Mouse (Mus musculus) cerebellum, postnatal 10 days (tissue): ENCODE measurements around the gene Tchp.

Source experiments
- DNase-seq, 2 experiments: peaks; one replicate each; pipeline ENCODE4 v3.0.0; 2021; ENCODE audit warnings: mixed read lengths in 2 of 2

Gene Tchp

GRCm38 (mm10) chr5:114698044-114698746, 9.4 kb upstream of the Tchp start:
- DNase-seq, result peak; percentile 98

GRCm38 (mm10) chr5:114699015-114699414, 8.5 kb upstream of the Tchp start:
- no peak for DNase-seq

GRCm38 (mm10) chr5:114702403-114703392, 4.9 kb upstream of the Tchp start:
- DNase-seq, result peak; percentile 80 to 83

GRCm38 (mm10) chr5:114708491-114708890, 931 bp downstream of the Tchp start:
- DNase-seq, result peak; percentile 86 to 91

- DNase-seq, result no peak
Measured at GRCm38 (mm10) chr5:114709357-114709756, 1.8 kb downstream of the Tchp start.

GRCm38 (mm10) chr5:114714551-114714950, 7.0 kb downstream of the Tchp start:
- peak; percentile 68 to 77 for DNase-seq

DNA sequence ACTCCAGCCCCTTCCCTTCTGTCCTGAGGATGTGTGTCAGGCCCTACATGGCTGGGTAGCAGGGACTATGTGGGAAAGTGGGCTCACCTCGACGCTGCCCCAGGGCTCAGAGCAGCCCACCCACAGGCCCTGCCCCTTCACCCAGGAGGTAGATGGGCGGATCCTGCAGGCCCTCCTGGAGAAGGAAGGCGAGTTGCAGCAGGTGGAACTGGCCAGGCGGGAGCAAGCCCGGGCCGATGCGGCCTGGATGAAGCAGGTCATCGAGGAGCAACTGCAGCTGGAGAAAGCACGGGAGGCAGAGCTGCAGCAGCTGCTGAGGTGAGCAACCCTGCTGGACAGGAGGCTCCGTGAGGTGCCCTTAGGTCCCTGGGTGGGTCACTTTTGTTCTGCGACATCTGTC, 9.7 kb downstream of the Tchp start:
- DNase-seq, result peak in 1 of 2 experiments; percentile 30

DNA sequence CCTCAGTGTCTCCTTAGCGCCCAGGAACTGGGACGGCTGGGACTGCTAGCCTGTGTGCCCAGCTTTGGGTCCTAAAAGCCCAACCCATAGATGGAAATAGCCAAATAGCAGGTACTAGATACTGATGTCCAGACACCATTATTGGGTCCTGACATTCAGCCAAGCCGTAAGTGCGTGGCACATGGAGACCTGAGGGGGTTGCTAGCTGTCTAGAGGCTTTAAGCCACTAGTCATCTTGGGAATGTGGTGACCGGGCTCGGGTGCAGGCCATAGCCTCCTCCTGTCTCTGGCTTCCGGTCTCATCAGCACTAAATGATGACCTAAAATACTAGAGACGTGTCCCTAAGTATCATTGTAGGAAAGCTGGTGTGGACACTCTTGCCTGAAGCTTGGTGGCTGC, 10.4 kb downstream of the Tchp start:
- DNase-seq, result peak in 1 of 2 experiments; percentile 61

GRCm38 (mm10) chr5:114718483-114718882, 10.9 kb downstream of the Tchp start:
- peak; percentile 92 to 96 for DNase-seq

DNA sequence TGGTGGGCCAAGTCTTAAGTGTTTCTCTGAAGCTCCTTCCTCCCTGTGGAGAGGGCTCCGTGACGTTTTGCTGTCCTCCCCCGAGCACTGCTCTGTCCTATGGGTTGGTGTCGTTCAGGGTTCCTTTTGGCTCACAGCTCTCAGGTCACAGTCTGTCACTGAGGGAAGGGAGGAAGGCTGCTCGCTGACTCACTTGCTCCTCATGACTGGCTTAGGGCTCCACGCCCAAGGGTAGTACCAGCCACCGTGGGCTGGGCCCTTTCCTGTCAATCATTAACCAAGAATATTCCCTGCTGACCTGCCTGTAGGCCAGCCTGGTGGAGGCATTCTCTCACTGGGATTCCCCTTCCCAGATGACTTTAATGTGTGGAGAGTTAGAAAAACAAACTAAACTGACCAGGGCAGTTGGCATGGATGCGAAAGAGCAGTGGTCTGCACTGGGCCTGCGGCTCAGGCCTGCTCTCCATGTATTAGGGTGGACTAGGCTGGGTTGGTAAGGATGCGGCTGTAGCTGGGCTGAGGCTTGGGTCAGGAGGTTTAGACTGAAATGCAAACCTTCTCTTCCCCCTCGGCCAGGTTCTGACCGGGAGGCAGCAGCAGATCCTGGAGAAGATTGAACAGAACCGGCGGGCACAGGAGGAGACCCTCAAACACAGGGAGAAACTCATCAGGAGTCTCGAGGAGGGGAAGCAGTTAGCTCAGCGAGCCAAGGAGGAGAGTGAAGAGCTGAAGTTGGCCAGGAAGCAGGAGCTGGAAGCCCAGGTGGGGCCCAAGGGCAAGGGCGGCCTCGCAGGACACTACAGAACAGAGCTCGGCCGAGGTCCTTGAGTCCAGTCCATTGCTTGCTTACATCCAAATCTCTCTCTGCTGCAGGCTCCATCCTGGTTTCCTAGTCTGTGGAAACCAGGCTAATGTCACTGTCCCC, 11.7 kb downstream of the Tchp start:
- DNase-seq, result peak in 1 of 2 experiments; percentile 45

DNA sequence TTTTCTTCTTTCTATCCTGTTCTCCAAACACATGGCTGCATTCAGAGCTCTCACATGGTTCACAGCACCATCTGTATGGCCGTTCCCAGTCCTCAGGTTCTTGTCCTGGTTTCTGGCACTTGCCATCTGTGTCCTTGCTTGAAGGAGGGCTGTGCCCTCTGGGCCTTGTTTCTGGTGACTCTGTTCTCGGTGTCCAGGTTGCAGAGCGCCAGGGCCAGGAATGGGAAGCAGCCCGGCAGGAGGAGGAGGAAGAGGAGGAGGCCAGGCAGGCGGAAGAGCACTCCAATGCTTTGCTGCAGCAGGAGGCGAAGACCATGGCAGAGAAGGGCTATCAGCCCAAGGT, 12.3 kb downstream of the Tchp start:
- peak in 1 of 2 experiments; percentile 40 for DNase-seq

DNA sequence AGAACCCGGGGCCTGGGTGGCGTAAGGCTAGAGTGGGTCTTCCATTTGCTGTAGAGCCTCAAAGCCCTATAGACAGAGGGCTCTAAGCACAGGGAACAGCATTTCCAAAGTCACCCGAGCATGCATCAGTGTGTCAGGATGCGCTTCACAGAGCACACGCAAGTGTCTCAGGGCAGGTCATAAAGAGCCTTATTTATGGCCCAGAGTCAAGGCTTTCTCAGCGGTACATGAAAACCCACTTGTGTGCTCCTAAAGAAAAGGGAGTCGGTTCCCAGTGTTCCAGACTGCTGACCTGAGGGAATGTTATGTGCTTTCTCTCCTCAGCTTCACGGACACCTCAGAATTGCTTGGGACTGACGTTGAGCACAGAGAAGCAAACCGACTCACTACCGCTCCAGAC, 13.2 kb downstream of the Tchp start:
- DNase-seq, result no peak

- DNase-seq, result no peak
Measured at GRCm38 (mm10) chr5:114721969-114722368, 14.4 kb downstream of the Tchp start.

GRCm38 (mm10) chr5:114722846-114723245, 15.3 kb downstream of the Tchp start:
- peak in 1 of 2 experiments; percentile 11 for DNase-seq

GRCm38 (mm10) chr5:114728160-114728559, 20.6 kb downstream of the Tchp start:
- DNase-seq, result peak in 1 of 2 experiments; percentile 34

- peak in 1 of 2 experiments; percentile 24 for DNase-seq
Measured at GRCm38 (mm10) chr5:114730129-114730528, 22.6 kb downstream of the Tchp start.

DNA sequence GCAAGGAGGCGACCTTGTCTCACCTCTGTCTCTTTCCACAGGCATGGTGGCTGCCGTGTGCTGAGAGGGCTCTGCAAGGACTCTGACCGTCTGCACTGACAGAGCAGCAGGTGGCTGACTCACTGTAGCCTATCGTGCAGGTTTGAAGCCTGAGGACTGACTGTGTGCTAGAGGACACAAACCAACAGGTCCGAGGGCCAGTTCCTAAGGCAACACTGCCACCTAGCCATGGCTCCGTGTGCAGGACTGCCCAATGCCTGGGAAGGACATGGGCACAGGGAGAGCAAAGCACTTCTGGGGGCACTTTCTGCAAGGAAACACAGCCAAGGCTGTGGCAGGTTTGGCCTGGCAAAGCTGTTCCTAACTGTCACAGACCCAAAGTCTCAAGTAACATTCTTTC, 23.9 kb downstream of the Tchp start:
- peak; percentile 35 to 48 for DNase-seq

DNA sequence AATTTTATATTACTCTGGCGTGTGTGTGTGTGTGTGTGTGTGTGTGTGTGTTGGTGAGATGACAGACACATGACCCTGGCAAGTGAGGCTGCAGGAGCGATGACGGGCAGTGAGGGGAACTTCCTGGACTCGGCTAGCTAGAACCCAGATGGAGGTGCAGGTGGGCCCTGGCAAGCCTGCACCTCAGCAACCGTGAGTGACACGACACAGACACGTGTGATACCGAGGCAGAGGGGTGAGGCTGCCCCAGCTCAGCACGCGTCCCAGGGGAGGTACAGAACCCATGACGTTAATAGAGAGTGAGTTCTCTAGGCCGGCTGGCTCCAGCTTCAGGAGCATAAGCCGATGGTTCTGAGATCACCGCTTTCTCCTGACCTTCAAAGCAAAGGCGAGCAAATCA, 24.4 kb downstream of the Tchp start:
- DNase-seq, result peak; percentile 64 to 66

- no peak for DNase-seq
Measured at GRCm38 (mm10) chr5:114733606-114734005, 26.0 kb downstream of the Tchp start.

DNA sequence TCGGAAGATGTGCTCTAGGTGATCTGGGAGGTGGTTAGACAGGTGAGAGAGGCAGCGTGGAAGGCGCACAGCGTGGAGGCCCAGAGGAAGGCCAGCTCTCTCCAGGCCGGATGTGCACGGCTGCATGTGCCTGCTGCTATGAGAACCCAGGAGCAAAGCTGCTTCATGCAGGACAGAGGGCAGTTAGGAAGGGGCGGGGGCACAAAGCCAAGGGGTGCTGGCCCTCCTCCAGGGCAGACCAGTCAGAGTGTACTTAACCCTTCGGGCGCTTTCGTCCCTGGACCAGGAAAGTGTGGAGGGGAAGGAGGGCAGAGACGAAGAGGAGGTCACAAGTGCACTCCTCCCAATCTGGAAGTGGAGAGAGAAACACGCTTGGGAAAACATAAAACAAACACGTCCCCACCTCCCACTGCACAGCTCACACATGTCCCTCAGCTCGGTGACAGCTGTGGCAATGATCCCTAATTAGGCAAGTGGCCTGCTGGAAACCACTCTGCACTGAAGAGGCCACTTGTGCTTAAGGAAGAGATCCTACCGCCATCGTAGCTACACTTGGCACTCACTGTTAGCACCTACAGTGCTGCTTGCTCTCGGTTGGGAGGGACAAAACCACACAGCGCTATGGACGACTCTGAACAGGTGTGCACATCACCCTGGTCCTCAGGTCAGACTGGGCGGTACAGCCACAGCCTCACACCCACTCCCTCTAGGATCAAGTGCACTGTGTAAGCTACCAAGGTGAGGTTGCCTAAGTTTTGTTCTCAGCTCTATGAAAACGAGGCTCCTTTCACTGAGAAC, 29.7 kb downstream of the Tchp start:
- DNase-seq, result peak; percentile 90 to 93

- DNase-seq, result peak; percentile 70 to 73
Measured at GRCm38 (mm10) chr5:114738707-114739241, 31.2 kb downstream of the Tchp start.
